In the genomic region with DNA sequence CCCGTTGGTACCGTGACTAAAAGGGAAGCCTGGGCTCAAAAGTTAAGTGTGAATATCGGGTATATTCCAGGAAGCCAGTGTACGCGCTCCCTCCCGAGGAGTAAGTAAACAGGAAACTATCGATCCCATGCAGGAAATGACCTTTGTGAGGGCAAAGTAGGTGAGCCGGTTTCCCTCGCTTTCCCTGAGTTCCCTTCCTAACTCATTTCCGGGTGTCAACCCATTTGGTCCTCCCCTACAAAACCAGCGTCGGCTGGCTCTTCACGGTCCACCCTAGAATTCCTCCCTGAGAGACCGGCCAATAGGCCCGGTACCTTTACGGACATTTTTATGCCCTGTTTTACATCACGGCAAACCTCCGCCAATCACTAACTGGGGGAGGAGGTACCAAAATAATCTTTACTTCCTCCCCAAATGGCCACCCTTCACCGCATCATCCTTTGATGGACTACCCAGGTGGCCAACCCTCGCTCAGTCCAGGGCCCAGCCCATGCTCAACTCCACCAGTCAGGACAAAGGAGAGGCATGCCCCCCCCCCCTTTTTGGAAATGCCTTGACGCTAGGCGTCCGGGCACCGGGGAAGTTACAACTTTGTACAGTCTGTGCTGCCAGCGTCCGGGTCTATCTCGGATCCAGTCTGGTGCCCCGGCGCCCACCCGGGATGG, we compare ENCODE assay signal across 7 mouse cellular contexts. TPM values are rescaled to one million over a fixed set of nuclear protein-coding genes. Genes with fewer than 3 reads are reported as not detected.
DNase-seq lines count a peak whose midpoint lies in the region; ATAC-seq lines count a peak whose summit lies in the region.

No protein-coding gene starts in this region.

- peak overlapping the region; percentile 99 for H3K27ac ChIP-seq in embryonic facial prominence, embryonic 11.5 days (replicated peaks; ENCODE audit: low read depth, low read length)
- peak overlapping the region; percentile 97 for H3K27ac ChIP-seq in limb, embryonic 11.5 days (replicated peaks; ENCODE audit: low read depth, low read length)
- H3K27ac ChIP-seq in midbrain, embryonic 14.5 days (replicated peaks; ENCODE audit: low read depth, low read length) = peak overlapping the region; percentile 95

- H3K27me3 ChIP-seq in embryonic facial prominence, embryonic 11.5 days (ENCODE audit: control insufficient read depth, insufficient read depth, low read length) = no peaks in the 10 kb centered on the region
- H3K27me3 ChIP-seq in limb, embryonic 11.5 days (ENCODE audit: control insufficient read depth, insufficient read depth, low read length) = no peaks in the 10 kb centered on the region
- no peaks in the 10 kb centered on the region for H3K27me3 ChIP-seq in midbrain, embryonic 14.5 days (ENCODE audit: control insufficient read depth, insufficient read depth, low read length)

- no peaks in the 10 kb centered on the region for H3K9me3 ChIP-seq in embryonic facial prominence, embryonic 11.5 days (replicated peaks; ENCODE audit: control insufficient read depth, low read length)
- H3K9me3 ChIP-seq in limb, embryonic 11.5 days (ENCODE audit: control insufficient read depth, low read length) = no peaks in the 10 kb centered on the region
- H3K9me3 ChIP-seq in midbrain, embryonic 14.5 days (ENCODE audit: control insufficient read depth, low read length) = no peaks in the 10 kb centered on the region

- no peaks in the 10 kb centered on the region for H3K36me3 ChIP-seq in embryonic facial prominence, embryonic 11.5 days (replicated peaks; ENCODE audit: control insufficient read depth, insufficient read depth, low read depth, low read length)
- no peaks in the 10 kb centered on the region for H3K36me3 ChIP-seq in limb, embryonic 11.5 days (ENCODE audit: control insufficient read depth, insufficient read depth, low read length)
- no peaks in the 10 kb centered on the region for H3K36me3 ChIP-seq in midbrain, embryonic 14.5 days (ENCODE audit: control insufficient read depth, insufficient read depth, low read length)

- H3K4me3 ChIP-seq in embryonic facial prominence, embryonic 11.5 days (ENCODE audit: low read depth, low read length) = peak overlapping the region; percentile 67
- H3K4me3 ChIP-seq in limb, embryonic 11.5 days (ENCODE audit: low read depth, low read length) = peak overlapping the region; percentile 47
- peak overlapping the region; percentile 66 for H3K4me3 ChIP-seq in midbrain, embryonic 14.5 days (replicated peaks; ENCODE audit: low read depth, low read length)

- H3K9ac ChIP-seq in embryonic facial prominence, embryonic 11.5 days (replicated peaks; ENCODE audit: low read length) = peak overlapping the region; percentile 80
- H3K9ac ChIP-seq in limb, embryonic 11.5 days (ENCODE audit: low read length) = peak overlapping the region; percentile 57
- peak overlapping the region; percentile 61 for H3K9ac ChIP-seq in midbrain, embryonic 14.5 days (replicated peaks; ENCODE audit: low read length)

- peaks cover 4% of the 10 kb centered on the region for H3K4me1 ChIP-seq in embryonic facial prominence, embryonic 11.5 days (ENCODE audit: control insufficient read depth, insufficient read depth, low read length)
- no peaks in the 10 kb centered on the region for H3K4me1 ChIP-seq in limb, embryonic 11.5 days (ENCODE audit: control insufficient read depth, insufficient read depth, low read length)
- peaks cover 8% of the 10 kb centered on the region; the same call in 1 of the 2 replicates for H3K4me1 ChIP-seq in midbrain, embryonic 14.5 days (ENCODE audit: control insufficient read depth, insufficient read depth, low read length)

- ATAC-seq in embryonic facial prominence, embryonic 11.5 days (replicated peaks; ENCODE audit: insufficient number of reproducible peaks, low FRiP score, low TSS enrichment, low read depth) = peak; percentile 100
- peak; percentile 99 for ATAC-seq in limb, embryonic 11.5 days (ENCODE audit: insufficient number of reproducible peaks, low FRiP score, low TSS enrichment, low read depth)
- peak; percentile 99 for ATAC-seq in midbrain, embryonic 14.5 days (ENCODE audit: low FRiP score, low TSS enrichment)

- peak; percentile 98 for DNase-seq in adrenal gland, postnatal 14 days
- peak; percentile 97 for DNase-seq in embryonic facial prominence, embryonic 11.5 days (ENCODE audit: low spot score)
- DNase-seq in heart, adult 11 months = peak; percentile 100
- peak; percentile 95 for DNase-seq in kidney, adult 18-20 months
- DNase-seq in limb, embryonic 11.5 days (ENCODE audit: low spot score) = peak; percentile 96
- peak; percentile 97 for DNase-seq in midbrain, embryonic 14.5 days
- peak; percentile 85 to 92 for DNase-seq in spleen, adult 18-20 months

- peak overlapping the region; percentile 61 for H3K4me2 ChIP-seq in embryonic facial prominence, embryonic 11.5 days (ENCODE audit: low read depth, low read length)
- peak overlapping the region; percentile 62 for H3K4me2 ChIP-seq in limb, embryonic 11.5 days (ENCODE audit: low read depth, severe bottlenecking)
- H3K4me2 ChIP-seq in midbrain, embryonic 14.5 days (ENCODE audit: low read length) = peak overlapping the region; percentile 71

- 0% methylated on average over 27 of the region's 30 CpGs for whole genome bisulfite sequencing in embryonic facial prominence, embryonic 11.5 days
- WGBS in limb, embryonic 11.5 days = under 1% methylated on average over 28 of the region's 30 CpGs
- WGBS in midbrain, embryonic 14.5 days = under 1% methylated on average over 30 of the region's 30 CpGs

RNA-seq across cellular contexts. Expression of gene Foxj2, which starts 9.0 kb away (rescaled TPM):
- total RNA-seq in adrenal gland, postnatal 14 days (2021) = 21.0 and 21.3 TPM in 2 replicates
- 4.0 TPM in 2 replicates for polyA plus RNA-seq in embryonic facial prominence, embryonic 11.5 days (2014; fragmentation: Nextera tagmentation; extraction: Ambion mirVana)
- 3.7 and 3.9 TPM in 2 replicates for polyA plus RNA-seq in limb, embryonic 11.5 days (2014; fragmentation: Nextera tagmentation; extraction: Ambion mirVana)
- 9.0 and 10.1 TPM in 2 replicates for polyA plus RNA-seq in midbrain, embryonic 14.5 days (2014; fragmentation: Nextera tagmentation; extraction: Ambion mirVana)

RNA-seq across cellular contexts. Expression of gene Slc2a3, which starts 9.3 kb away (rescaled TPM):
- 8.5 and 14.9 TPM in 2 replicates for total RNA-seq in adrenal gland, postnatal 14 days (2021)
- 32.7 and 35.1 TPM in 2 replicates for polyA plus RNA-seq in embryonic facial prominence, embryonic 11.5 days (2014; fragmentation: Nextera tagmentation; extraction: Ambion mirVana)
- 72.9 and 74.1 TPM in 2 replicates for polyA plus RNA-seq in limb, embryonic 11.5 days (2014; fragmentation: Nextera tagmentation; extraction: Ambion mirVana)
- 21.7 and 28.4 TPM in 2 replicates for polyA plus RNA-seq in midbrain, embryonic 14.5 days (2014; fragmentation: Nextera tagmentation; extraction: Ambion mirVana)

RNA-seq across cellular contexts. Expression of gene C3ar1, which starts 45.2 kb away (rescaled TPM):
- total RNA-seq in adrenal gland, postnatal 14 days (2021) = 1.4 and 2.1 TPM in 2 replicates
- 1.9 and 2.3 TPM in 2 replicates for polyA plus RNA-seq in embryonic facial prominence, embryonic 11.5 days (2014; fragmentation: Nextera tagmentation; extraction: Ambion mirVana)
- 0.97 and 1.0 TPM in 2 replicates for polyA plus RNA-seq in limb, embryonic 11.5 days (2014; fragmentation: Nextera tagmentation; extraction: Ambion mirVana)
- polyA plus RNA-seq in midbrain, embryonic 14.5 days (2014; fragmentation: Nextera tagmentation; extraction: Ambion mirVana) = 0.62 and 2.0 TPM in 2 replicates

Comparison
In these comparisons a context has a peak if more than half of its experiments do, and no peak if none do; other contexts are left out.
1. Peak in every context shown above with its lines: DNase-seq, ATAC-seq, H3K4me3 ChIP-seq and H3K27ac ChIP-seq.